Mouse (Mus musculus) hematopoietic stem cell, adult 5-6 weeks (primary cell): ENCODE data around the gene Gm21969. TPM values are rescaled to one million over a fixed set of nuclear protein-coding genes. Genes with fewer than 3 reads are reported as not detected.
A peak's percentile ranks its signal among the peaks of the same experiment; 100 is the strongest.

ENCODE experiments used
- ATAC-seq, 2 experiments: fragments of 125-278 bp in 1 of 2; replicated peaks in 1 of 2; 2 replicates each; pipeline ENCODE4 v1.8.0; 2016 to 2017; ENCODE audit warnings: inconsistent platforms in 2 of 2, mild to moderate bottlenecking in 2 of 2, moderate number of reproducible peaks in 2 of 2, low read depth in 1 of 2, moderate TSS enrichment in 1 of 2; ENCODE audit not compliant: low FRiP score in 2 of 2, poor library complexity in 2 of 2, severe bottlenecking in 2 of 2, insufficient read depth in 1 of 2, low TSS enrichment in 1 of 2
- total RNA-seq: library from RNA; stranded (forward); fragments of 172-1452, 232-1000 nt; gene quantifications from 2 replicates; pipeline ENCODE4 v1.2.3, GENCODE M21; 2017

The Gm21969 gene
- total RNA-seq, 1 experiment from 2014 or later: not detected

DNA sequence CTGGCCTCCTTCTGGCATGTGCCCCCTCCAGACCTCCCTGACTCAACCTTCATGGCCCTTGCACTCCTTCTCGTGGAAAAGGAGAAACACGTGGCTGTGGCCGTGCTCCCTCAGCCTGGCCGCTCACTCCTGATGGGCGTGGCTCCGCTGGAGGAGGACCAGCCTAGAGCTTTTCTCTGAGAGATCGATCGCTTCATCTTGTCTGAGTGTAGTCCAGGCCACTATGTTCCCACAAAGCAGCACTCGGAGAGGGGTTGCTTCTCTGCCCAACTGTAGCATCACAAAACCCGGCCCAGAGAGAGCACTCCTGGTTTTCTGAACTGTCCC lies 29.2 kb downstream of the Gm21969 start:
- ATAC-seq: no peak

DNA sequence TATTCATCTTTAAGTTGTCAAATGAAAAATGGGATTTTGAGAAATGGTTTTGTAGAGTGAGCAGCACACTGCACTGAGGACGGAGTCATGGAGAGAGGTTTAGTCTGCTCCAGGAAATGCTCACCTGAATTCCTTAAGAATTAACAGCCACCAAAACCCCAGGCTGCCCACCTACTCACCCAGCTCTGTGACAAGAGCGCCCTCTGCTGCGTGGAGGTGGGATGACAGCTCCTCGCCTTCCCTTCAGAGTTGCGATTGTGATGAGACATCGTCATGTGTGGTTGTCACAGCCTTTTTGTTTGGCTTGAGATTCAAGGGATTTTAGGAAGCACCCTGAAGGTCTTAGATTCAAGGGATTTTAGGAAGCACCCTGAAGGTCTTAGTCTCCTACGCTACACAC lies 33.4 kb downstream of the Gm21969 start:
- peak in 1 of 2 experiments; percentile 39; a peak in 1 of 4 replicates for ATAC-seq

GRCm38 (mm10) chr4:139637847-139638246 lies 34.9 kb downstream of the Gm21969 start:
- no peak for ATAC-seq

GRCm38 (mm10) chr4:139638356-139638755 lies 35.4 kb downstream of the Gm21969 start:
- ATAC-seq: no peak

GRCm38 (mm10) chr4:139639801-139640200 lies 36.8 kb downstream of the Gm21969 start:
- no peak for ATAC-seq

GRCm38 (mm10) chr4:139640333-139640732 lies 37.3 kb downstream of the Gm21969 start:
- ATAC-seq: peak; percentile 14 to 27; a peak in 1 of 4 replicates

DNA sequence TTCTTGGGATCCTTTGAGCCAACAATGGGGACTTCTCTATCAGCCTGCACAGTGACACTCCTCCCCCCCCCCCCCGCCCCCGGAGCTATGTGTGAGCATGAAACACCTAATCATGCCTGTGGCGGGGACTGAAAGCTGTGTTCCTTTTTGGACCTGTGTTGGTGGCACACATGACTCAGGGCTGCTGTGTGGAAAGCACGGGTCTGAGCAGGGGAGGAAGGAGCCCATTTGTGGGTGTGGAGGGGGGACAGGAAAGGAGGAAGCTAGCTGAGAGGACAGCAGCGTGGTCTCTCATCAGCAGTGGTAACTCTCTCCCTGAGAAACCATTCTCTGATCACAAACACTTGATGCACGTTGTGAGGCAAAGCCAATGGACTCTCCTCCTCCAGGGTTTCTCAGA lies 37.8 kb downstream of the Gm21969 start:
- ATAC-seq: peak; percentile 49 to 51; a peak in 3 of 4 replicates

- ATAC-seq: no peak
Measured at GRCm38 (mm10) chr4:139641829-139642425, 38.9 kb downstream of the Gm21969 start.

- peak; percentile 43 to 63 for ATAC-seq
Measured at GRCm38 (mm10) chr4:139643972-139644371, 41.0 kb downstream of the Gm21969 start.

GRCm38 (mm10) chr4:139646916-139647315 lies 43.9 kb downstream of the Gm21969 start:
- ATAC-seq: no peak

DNA sequence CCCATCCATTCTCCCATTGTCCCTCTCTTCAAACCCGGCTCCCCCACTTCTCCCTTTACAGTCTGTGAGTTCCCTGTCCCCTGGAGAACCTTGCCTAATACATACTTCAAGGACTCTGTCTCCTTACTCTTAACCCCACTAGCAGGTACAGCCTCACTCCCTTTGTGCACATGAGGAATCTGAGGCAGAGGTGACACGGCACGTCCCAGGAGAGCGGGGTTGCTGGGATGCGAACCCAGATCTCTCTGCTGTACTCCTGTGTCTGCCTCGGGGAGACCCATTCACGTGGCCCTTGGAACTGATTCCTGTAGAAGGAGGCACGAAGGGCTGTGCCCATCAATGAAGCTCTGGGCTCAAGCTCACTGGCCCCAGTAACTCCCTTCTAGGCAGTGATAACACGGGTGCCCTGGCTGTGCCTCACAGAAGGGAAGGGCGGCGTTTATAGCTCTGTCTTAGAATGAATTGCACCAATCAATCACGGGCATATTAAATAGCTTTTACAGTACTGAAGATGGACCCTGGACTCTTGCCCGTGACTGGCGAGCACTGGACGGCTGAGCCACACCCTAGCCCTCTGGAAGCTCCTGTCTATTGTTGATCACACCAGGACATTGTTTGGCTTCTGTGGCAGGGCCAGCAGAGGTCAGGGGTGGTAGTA lies 47.2 kb downstream of the Gm21969 start:
- no peak for ATAC-seq

DNA sequence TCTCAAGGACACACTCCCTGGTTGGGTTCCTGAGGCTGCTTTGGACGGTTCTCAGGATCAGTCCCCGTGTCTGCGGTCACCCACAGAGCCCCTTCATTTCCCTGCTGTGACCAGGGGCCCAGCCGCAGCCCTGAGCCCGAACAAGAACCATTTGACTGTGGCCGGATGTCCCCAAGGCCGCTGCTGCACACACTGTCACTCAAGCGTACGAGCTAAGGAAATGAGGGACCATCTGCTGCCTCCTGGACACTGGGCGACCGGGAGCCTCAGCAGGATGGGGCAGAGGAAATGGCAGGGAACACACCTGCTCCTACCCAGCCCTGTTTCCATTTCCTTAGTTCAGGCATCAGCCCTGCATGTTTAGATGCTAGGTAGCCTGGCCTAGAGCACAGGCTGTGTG lies 47.9 kb downstream of the Gm21969 start:
- ATAC-seq: peak; percentile 19 to 59

DNA sequence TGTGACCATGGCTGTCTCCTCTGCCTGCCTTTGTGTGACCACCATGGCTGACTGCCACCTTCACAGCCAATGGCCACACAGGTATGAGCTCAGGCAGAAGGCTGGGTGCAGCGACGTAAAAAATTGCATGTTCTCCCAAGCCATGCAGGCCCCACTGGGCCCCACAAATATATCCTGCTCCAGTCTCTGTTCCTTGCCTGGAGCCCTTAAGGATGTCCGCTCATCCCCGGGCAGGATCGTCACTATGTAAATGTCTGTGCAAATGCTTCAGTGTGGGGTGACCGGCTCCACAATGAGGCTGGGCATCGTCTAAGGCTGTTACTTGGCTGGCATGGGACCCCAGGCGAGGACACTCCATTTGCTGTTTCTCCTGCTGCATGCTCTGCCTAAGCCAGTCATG lies 50.3 kb downstream of the Gm21969 start, which contains the start of gene Tas1r2:
Gene Tas1r2 (plus strand): TSS at position 301 of the 400 bp plus-strand sequence.
- ATAC-seq: no peak

- ATAC-seq: no peak
Measured at GRCm38 (mm10) chr4:139661897-139662296, 58.9 kb downstream of the Gm21969 start.

- ATAC-seq: no peak
Measured at GRCm38 (mm10) chr4:139667632-139668031, 64.6 kb downstream of the Gm21969 start.

DNA sequence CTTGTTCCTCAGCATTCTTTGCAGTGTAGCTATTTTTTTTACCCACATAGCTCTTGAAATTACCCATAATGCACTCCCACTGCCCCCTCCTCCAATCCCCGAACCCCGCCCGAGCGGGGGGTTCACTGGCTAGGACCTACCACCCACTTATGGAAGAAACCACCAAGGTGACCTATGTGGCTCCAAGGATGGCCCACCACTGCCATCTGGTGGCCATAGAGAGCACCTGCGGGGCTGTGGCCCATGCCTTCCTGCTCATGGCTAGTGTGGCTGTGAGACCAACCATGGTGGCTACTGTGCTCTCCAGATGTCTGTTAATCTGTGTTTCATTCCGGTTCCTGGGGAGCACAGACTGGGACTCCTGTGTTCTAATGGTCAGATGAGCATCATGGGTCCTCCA lies 66.9 kb downstream of the Gm21969 start:
- ATAC-seq: peak; percentile 73 to 82; a peak in 3 of 4 replicates

DNA sequence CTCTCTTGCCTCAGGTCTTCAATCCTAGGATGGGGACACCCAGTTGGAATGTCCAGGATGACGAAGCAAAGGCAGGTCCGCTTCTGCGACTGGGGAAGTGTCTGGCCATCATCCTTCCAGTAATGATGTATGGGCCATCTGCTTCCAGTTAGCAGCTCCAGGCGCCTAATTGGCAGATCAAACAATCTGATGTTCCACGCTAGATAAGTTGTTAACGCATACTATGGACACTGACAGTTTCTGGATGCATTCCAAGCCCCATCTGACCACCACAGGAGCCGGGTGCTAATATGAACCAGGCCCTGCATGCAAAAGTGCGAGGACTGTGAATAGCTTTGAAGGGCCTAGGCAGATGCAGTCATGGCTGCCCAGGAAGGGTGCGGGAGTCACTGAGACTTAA lies 72.7 kb downstream of the Gm21969 start:
- no peak for ATAC-seq

- ATAC-seq: no peak
Measured at GRCm38 (mm10) chr4:139683728-139684638, 81.0 kb downstream of the Gm21969 start.
